Mouse (Mus musculus) induced T-regulatory cell, adult 2 months (primary cell): ENCODE results near the gene Emsy.

ENCODE experiments used
- DNase-seq: peaks from one replicate; pipeline ENCODE4 v3.0.0-alpha.2; 2012; ENCODE audit warnings: low read depth

Gene Emsy

DNA sequence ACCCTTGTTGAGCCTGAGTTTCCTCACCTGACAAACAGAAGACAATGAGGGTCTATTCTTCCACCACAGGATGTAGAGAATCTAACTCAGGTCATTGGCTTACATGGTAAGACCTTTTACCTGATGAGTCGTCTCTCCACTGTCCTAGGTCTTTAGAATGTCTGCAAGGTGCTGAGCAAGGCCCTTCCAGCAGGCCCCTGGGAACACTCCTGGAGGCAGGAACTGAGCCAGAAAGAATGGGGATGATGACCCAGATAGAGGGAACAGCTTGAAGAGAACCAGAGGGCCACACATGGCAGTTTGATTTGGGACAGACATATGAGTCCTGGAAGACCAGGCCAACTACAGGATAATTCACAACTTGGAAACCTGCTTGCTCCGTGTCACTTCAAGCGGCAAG is 114.3 kb downstream of the Emsy start:
- DNase-seq: no peak

DNA sequence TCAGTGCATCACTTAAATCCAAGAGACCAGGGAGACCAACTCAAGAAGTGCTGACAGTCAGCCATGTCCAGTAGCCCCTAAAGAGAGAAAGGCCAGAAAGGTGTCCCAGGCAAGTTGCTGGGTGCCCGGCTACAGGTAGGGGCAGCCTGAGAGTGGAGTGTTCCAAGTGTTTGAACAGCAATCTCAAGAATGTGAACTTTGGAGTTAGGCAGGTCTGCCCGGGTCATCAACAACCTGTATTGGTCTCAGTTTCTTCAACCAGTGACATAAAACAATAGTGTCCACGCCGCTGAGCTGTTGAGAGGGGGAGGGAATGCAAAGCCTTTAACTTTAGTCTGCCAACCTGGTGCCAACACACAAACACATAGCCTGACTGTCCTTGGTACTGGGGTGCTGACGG is 115.0 kb downstream of the Emsy start:
- DNase-seq: no peak

DNA sequence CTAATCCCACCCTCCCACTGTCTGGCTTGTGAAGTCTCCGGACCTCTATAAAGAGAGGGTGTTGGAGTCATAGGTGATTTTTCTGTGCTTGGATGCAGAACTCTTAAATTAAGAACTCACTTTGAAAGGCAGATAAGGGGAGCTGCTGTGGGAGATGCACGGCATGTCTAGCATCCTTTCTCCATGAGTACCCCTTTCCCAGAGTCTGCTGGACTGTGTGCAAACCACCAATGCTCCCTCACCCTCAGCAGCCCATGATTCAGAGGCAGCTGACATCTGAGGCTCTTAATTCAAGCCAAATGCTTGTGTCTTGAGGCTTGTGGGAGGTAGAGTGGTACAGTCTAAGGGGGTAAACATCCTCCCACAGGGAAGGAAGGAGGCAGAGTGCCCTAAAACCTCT is 115.7 kb downstream of the Emsy start:
- DNase-seq: no peak

DNA sequence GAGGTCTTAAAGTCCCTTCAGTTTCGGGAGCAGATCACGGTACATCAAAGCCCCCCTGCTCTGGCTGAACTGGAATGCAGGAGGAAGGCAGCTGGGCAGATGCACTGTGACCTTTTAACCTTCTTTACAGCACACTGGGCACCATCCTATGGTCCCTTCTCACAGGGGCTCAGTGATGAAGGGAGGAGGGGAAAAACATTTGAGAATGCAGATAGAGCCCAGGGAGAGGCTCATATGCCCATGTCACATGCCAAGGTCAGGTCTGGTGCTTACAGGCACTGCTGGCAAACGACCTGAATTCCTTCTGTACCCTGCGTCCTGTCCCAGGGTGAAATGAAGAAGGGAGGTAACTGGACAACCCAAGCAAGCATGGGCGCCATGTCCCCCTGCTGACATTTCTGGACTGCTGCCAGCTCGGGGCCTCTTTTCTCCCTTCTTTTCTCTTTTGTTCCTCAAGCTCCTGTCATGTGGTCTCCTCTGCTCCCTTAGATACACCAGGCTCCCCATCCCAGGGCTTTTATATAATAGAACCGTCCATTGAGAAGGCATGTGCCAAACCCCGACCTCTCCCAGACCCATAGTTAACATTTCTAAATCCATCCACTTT is 118.5 kb downstream of the Emsy start:
- no peak for DNase-seq

DNA sequence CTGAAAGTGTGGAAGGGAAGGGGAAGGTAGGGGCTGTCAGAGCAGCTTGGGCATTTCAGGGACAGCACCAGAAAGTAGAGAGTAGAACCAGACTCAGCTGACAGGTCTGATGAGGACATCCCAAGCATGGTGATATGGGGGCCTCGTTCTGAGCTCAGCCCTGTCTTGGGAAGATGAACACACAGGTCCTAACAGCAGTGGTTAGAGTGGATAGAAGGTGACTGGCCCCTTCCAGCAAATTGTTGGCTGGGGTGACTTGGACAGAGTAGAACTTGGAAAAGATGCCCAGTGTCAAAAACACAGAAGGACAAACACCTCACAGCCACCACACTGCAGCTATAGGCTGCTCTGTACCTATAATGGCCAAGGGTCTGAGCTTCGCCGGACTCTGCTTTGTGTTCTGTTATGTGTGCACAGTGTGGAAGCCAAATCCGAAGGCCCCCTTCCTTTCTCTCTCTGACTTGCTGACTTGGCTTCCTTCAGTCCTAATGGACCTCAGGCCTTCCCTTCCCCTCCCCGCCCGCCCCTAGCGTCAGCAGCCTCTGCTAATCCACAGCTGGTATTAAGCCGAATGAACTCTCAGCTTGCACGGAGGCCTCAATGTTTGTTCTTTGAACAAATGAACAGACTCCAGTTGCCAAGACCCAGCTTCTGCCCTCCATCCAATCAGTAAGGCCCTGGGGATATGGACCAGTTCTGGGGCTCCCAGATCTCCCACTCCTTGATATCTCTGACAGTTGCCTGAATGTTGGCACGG is 119.2 kb downstream of the Emsy start:
- DNase-seq: no peak
